Mouse (Mus musculus): ENCODE measurements around the gene Trim67. TPM values are rescaled to one million over a fixed set of nuclear protein-coding genes. Genes with fewer than 3 reads are reported as not detected.

The Trim67 gene
- not detected for total RNA-seq (2023)

GRCm38 (mm10) chr8:124792708-124793107 is at the start of gene Trim67:
Trim67 (plus strand) TSS chr8:124793092.

GRCm38 (mm10) chr8:124751709-124752173 is 41.2 kb upstream of the Trim67 start, which contains the start of gene Fam89a:
Fam89a (minus strand) TSS chr8:124751832.

GRCm38 (mm10) chr8:124862321-124863162 is 69.7 kb downstream of the Trim67 start, which contains the start of the genes Gnpat and 2810004N23Rik:
Gnpat (plus strand) TSS chr8:124863033.
2810004N23Rik (minus strand) TSS chr8:124863120.

Other genes starting within 250 kb of the Trim67 start
- gene Agt, start 223.4 kb upstream of the Trim67 start, total RNA-seq (2023) = not detected
- not detected for gene Capn9, start 217.0 kb upstream of the Trim67 start, total RNA-seq (2023)
- 5.5 TPM for gene 2310022B05Rik, start 129.7 kb upstream of the Trim67 start, total RNA-seq (2023)
- gene Ttc13, start 71.1 kb upstream of the Trim67 start, total RNA-seq (2023) = 198 TPM
- gene Arv1, start 71.0 kb upstream of the Trim67 start, total RNA-seq (2023) = 30.6 TPM
- 1.4 TPM for gene Fam89a, start 41.3 kb upstream of the Trim67 start, total RNA-seq (2023)
- 57.3 TPM for gene Gnpat, start 69.9 kb downstream of the Trim67 start, total RNA-seq (2023)
- gene 2810004N23Rik, start 70.0 kb downstream of the Trim67 start, total RNA-seq (2023) = 24.5 TPM
- 11.1 TPM for gene Exoc8, start 104.6 kb downstream of the Trim67 start, total RNA-seq (2023)
- 37.7 TPM for gene Sprtn, start 104.8 kb downstream of the Trim67 start, total RNA-seq (2023)
- gene Egln1, start 156.2 kb downstream of the Trim67 start, total RNA-seq (2023) = 30.1 TPM
- 45.4 TPM for gene Tsnax, start 219.9 kb downstream of the Trim67 start, total RNA-seq (2023)